Mouse (Mus musculus): ENCODE measurements around the gene Fam149a.

- no peak for TF ChIP-seq CTCF (IDR thresholded peaks at IDR 0.05; ENCODE audit: low read depth, low read length)
- TF ChIP-seq POLR2A (IDR thresholded peaks at IDR 0.05; ENCODE audit: extremely low read depth, insufficient read depth, low read length): peak; percentile 30; the same call in 1 of the 2 replicates
Observed at GRCm38 (mm10) chr8:45358132-45358918, 23.8 kb downstream of the Fam149a start.
